ENCODE assay signal across 8 mouse cellular contexts in the genomic region with DNA sequence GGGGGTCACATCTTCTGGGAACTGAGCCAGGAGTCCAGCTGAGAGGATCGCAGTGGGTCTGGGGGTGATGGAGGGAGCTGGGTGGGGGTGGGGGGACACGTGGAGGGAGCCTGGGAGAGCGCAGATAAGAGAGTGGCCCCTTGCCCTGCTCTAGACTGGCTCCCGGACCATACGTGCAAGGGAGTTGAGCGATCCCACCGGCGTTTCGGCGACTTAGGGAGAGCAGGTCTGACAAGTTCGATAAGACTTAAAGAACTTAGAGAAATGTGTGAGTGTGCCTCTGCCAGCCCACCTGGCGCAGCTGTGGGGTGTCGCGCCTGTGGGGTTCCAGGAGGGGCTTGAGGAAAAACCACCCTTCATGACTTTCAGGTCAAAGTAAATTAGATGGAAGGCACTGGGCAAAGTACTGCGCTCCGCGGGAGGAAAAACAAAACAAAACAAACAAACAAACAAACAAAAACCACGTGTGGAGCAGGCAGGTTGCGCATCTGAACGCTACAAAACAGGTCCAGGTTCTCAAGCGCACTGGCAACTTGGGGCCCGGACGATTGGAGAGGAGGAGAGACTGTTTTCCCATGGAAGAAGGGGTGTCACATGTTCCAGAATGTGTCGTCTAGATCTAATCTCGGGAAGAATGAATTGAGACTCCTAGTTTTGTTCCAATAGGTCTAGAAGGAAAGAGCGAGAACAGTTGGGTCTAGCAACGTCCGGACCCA. TPM values are rescaled to one million over a fixed set of nuclear protein-coding genes. Genes with fewer than 3 reads are reported as not detected.
DNase-seq lines count a peak whose midpoint lies in the region; ATAC-seq lines count a peak whose summit lies in the region.

No protein-coding gene starts in this region.

- peak overlapping the region; percentile 70 for H3K4me3 ChIP-seq in lung, embryonic 16.5 days (ENCODE audit: low read length)
- H3K4me3 ChIP-seq in embryonic facial prominence, embryonic 10.5 days, result peak overlapping the region; percentile 65
- H3K4me3 ChIP-seq in hindbrain, embryonic 14.5 days (replicated peaks; ENCODE audit: low read length), result peak overlapping the region; percentile 44
- peak overlapping the region; percentile 99 for H3K4me3 ChIP-seq in megakaryocyte, embryonic 14.5 days (replicated peaks)

- peak overlapping the region; percentile 69 for H3K9ac ChIP-seq in lung, embryonic 16.5 days (ENCODE audit: low read length)
- peak overlapping the region; percentile 52 for H3K9ac ChIP-seq in hindbrain, embryonic 14.5 days

- H3K27me3 ChIP-seq in lung, embryonic 16.5 days (ENCODE audit: control insufficient read depth, insufficient read depth, low read depth, low read length), result no peaks in the 10 kb centered on the region
- peaks cover 54% of the 10 kb centered on the region for H3K27me3 ChIP-seq in embryonic facial prominence, embryonic 10.5 days (replicated peaks; ENCODE audit: low read depth, poor library complexity, severe bottlenecking)
- H3K27me3 ChIP-seq in hindbrain, embryonic 14.5 days (ENCODE audit: control insufficient read depth, insufficient read depth, low read length), result peaks cover 33% of the 10 kb centered on the region
- H3K27me3 ChIP-seq in megakaryocyte, embryonic 14.5 days (replicated peaks), result no peaks in the 10 kb centered on the region

- no peaks in the 10 kb centered on the region for H3K36me3 ChIP-seq in lung, embryonic 16.5 days (ENCODE audit: control insufficient read depth, insufficient read depth, low read length)
- H3K36me3 ChIP-seq in embryonic facial prominence, embryonic 10.5 days (replicated peaks), result no peaks in the 10 kb centered on the region
- H3K36me3 ChIP-seq in hindbrain, embryonic 14.5 days (replicated peaks; ENCODE audit: control insufficient read depth, insufficient read depth), result no peaks in the 10 kb centered on the region
- peaks cover 2% of the 10 kb centered on the region for H3K36me3 ChIP-seq in megakaryocyte, embryonic 14.5 days (replicated peaks; ENCODE audit: low read length)

- H3K27ac ChIP-seq in lung, embryonic 16.5 days (ENCODE audit: low read length), result no peak overlapping the region
- H3K27ac ChIP-seq in embryonic facial prominence, embryonic 10.5 days (replicated peaks), result peak overlapping the region; percentile 57
- no peak overlapping the region for H3K27ac ChIP-seq in hindbrain, embryonic 14.5 days

- no peaks in the 10 kb centered on the region for H3K9me3 ChIP-seq in lung, embryonic 16.5 days (ENCODE audit: control insufficient read depth, low read length)
- H3K9me3 ChIP-seq in embryonic facial prominence, embryonic 10.5 days, result no peaks in the 10 kb centered on the region
- H3K9me3 ChIP-seq in hindbrain, embryonic 14.5 days (ENCODE audit: control insufficient read depth, low read length), result no peaks in the 10 kb centered on the region
- no peaks in the 10 kb centered on the region for H3K9me3 ChIP-seq in megakaryocyte, embryonic 14.5 days

- ATAC-seq in lung, embryonic 16.5 days (ENCODE audit: low read depth), result peak; percentile 55
- peak; percentile 66 for ATAC-seq in hindbrain, embryonic 14.5 days (ENCODE audit: low FRiP score)

- no peak for DNase-seq in lung, postnatal 25 days (ENCODE audit: low spot score)
- peak; percentile 46 for DNase-seq in embryonic facial prominence, embryonic 10.5 days (ENCODE audit: low spot score)
- DNase-seq in hindbrain, embryonic 14.5 days (ENCODE audit: low spot score), result no peak
- peak; percentile 14 for DNase-seq in thymus, postnatal 25 days
- DNase-seq in spleen, postnatal 14 days (ENCODE audit: low spot score in 2 of 2), result no peak
- no peak for DNase-seq in layer of hippocampus, adult 9-11 months

- H3K4me1 ChIP-seq in lung, embryonic 16.5 days (replicated peaks; ENCODE audit: control insufficient read depth, insufficient read depth, low read length), result peaks cover 7% of the 10 kb centered on the region; the same call in 1 of the 2 replicates
- H3K4me1 ChIP-seq in embryonic facial prominence, embryonic 10.5 days, result peaks cover 15% of the 10 kb centered on the region
- peaks cover 12% of the 10 kb centered on the region; the same call in 1 of the 2 replicates for H3K4me1 ChIP-seq in hindbrain, embryonic 14.5 days (replicated peaks; ENCODE audit: control insufficient read depth, insufficient read depth, low read length)
- H3K4me1 ChIP-seq in megakaryocyte, embryonic 14.5 days, result peaks cover 74% of the 10 kb centered on the region

- peak overlapping the region; percentile 92 for H3K4me2 ChIP-seq in lung, embryonic 16.5 days (ENCODE audit: low read depth, low read length)
- H3K4me2 ChIP-seq in hindbrain, embryonic 14.5 days (replicated peaks), result peak overlapping the region; percentile 90

- 3% methylated on average over 28 of the region's 28 CpGs for WGBS in lung, embryonic 16.5 days
- 4% methylated on average over 28 of the region's 28 CpGs for WGBS in embryonic facial prominence, embryonic 10.5 days
- 5% methylated on average over 28 of the region's 28 CpGs for WGBS in hindbrain, embryonic 14.5 days

RNA-seq across cellular contexts. Expression of a gene that starts 1.1 kb away (rescaled TPM):
- 3.8 and 5.4 TPM in 2 replicates for polyA plus RNA-seq in lung, embryonic 16.5 days (2015; fragmentation: Nextera tagmentation; extraction: Ambion mirVana)
- 0.41 and 0.57 TPM in 2 replicates for polyA plus RNA-seq in embryonic facial prominence, embryonic 10.5 days (2016; fragmentation: Nextera tagmentation; extraction: Ambion mirVana)
- 1.4 and 1.5 TPM in 2 replicates for polyA plus RNA-seq in hindbrain, embryonic 14.5 days (2014; fragmentation: Nextera tagmentation; extraction: Ambion mirVana)
- polyA plus RNA-seq in megakaryocyte, embryonic 14.5 days (2012; ENCODE audit: insufficient read depth, low replicate concordance), result 4.0 and 6.5 TPM in 2 replicates

Comparison
In these comparisons a context has a peak if more than half of its experiments do, and no peak if none do; other contexts are left out.
1. H3K4me3 ChIP-seq: peak in every context shown above with its lines; median percentile 99 in megakaryocyte, embryonic 14.5 days; 70 in lung, embryonic 16.5 days; 65 in embryonic facial prominence, embryonic 10.5 days; 44 in hindbrain, embryonic 14.5 days.
2. DNase-seq: peak in embryonic facial prominence, embryonic 10.5 days (single experiment) and thymus, postnatal 25 days (single experiment); none in lung, postnatal 25 days (single experiment), hindbrain, embryonic 14.5 days (single experiment), spleen, postnatal 14 days (0 of 2) and layer of hippocampus, adult 9-11 months (single experiment).